Comparison of ENCODE assay signal across 8 mouse cellular contexts in the genomic region with DNA sequence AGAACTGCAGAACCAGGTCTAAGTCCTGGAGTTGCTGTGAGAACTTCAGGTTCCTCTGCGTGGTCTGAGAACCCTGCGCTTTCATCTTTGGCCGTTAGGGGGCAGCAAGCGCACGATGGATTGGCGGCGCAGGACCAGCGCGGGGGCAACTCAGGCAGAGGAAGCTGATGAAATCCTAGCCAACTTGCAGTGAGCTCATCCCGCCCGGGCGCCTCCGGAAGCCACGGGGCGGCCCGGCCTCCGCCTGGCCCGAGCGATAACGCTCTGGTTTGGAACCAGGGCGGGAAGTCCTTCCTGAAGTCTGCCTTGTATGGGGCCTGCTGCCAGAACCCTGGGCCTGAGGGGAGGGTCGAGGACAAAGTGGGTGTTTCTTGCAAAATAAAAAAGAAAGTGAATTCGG. TPM values are rescaled to one million over a fixed set of nuclear protein-coding genes. Genes with fewer than 3 reads are reported as not detected.
A peak's percentile ranks its signal among the peaks of the same experiment; 100 is the strongest.
DNase-seq lines count a peak whose midpoint lies in the region; ATAC-seq lines count a peak whose summit lies in the region.

No protein-coding gene starts in this region.

- H3K27me3 ChIP-seq in hindbrain, embryonic 10.5 days (ENCODE audit: insufficient read depth, poor library complexity, severe bottlenecking) = peaks cover 12% of the 10 kb centered on the region

- peak; percentile 58 for ATAC-seq in frontal cortex, adult (ENCODE audit: low TSS enrichment)

- DNase-seq in Muller cell, postnatal 12 days (ENCODE audit: inconsistent ontology term) = peak; percentile 97
- peak; percentile 95 for DNase-seq in cerebellum, adult 9-10 months
- peak; percentile 95 for DNase-seq in hindbrain, embryonic 10.5 days (ENCODE audit: low spot score)
- DNase-seq in layer of hippocampus, postnatal 14 days (ENCODE audit: low spot score in 2 of 2) = peak; percentile 93 to 94
- peak; percentile 97 for DNase-seq in lung, postnatal 10 days
- peak; percentile 97 for DNase-seq in ovary, postnatal 14 days (ENCODE audit: low spot score)
- DNase-seq in thymus, postnatal 14 days = peak; percentile 96

- H3K4me3 ChIP-seq in hindbrain, embryonic 10.5 days = peak overlapping the region; percentile 61

- no peaks in the 10 kb centered on the region for H3K36me3 ChIP-seq in hindbrain, embryonic 10.5 days

- H3K27ac ChIP-seq in hindbrain, embryonic 10.5 days = peak overlapping the region; percentile 90

- no peaks in the 10 kb centered on the region for H3K9me3 ChIP-seq in hindbrain, embryonic 10.5 days

- peaks cover 41% of the 10 kb centered on the region for H3K4me1 ChIP-seq in hindbrain, embryonic 10.5 days (replicated peaks)

- under 1% methylated on average over 23 of the region's 23 CpGs for WGBS in hindbrain, embryonic 10.5 days

RNA-seq across cellular contexts. Expression of gene Ccdc9, which starts 8.2 kb away (rescaled TPM):
- 32.2 and 37.4 TPM in 2 replicates for polyA plus RNA-seq in hindbrain, embryonic 10.5 days (2016; fragmentation: Nextera tagmentation; extraction: Ambion mirVana)
- 10 to 100 TPM; 84.3 to 84.5 TPM for total RNA-seq in layer of hippocampus, postnatal 14 days (2021)

RNA-seq across cellular contexts. Expression of gene Bbc3, which starts 13.4 kb away (rescaled TPM):
- polyA plus RNA-seq in hindbrain, embryonic 10.5 days (2016; fragmentation: Nextera tagmentation; extraction: Ambion mirVana) = 17.6 and 19.1 TPM in 2 replicates
- total RNA-seq in layer of hippocampus, postnatal 14 days (2021) = 10 to 100 TPM; 16.6 to 20.4 TPM

RNA-seq across cellular contexts. Expression of gene Inafm1, which starts 21.4 kb away (rescaled TPM):
- 7.7 and 13.0 TPM in 2 replicates for polyA plus RNA-seq in hindbrain, embryonic 10.5 days (2016; fragmentation: Nextera tagmentation; extraction: Ambion mirVana)
- total RNA-seq in layer of hippocampus, postnatal 14 days (2021) = 10 to 100 TPM; 28.1 to 31.2 TPM

RNA-seq across cellular contexts. Expression of gene C5ar1, which starts 35.5 kb away (rescaled TPM):
- polyA plus RNA-seq in hindbrain, embryonic 10.5 days (2016; fragmentation: Nextera tagmentation; extraction: Ambion mirVana) = 0.96 and 0.97 TPM in 2 replicates
- total RNA-seq in layer of hippocampus, postnatal 14 days (2021) = 1 to 10 TPM in 1 of 2 experiments, under 1 TPM in 1; 0.74 to 2.0 TPM

RNA-seq across cellular contexts. Expression of gene C5ar2, which starts 50.9 kb away (rescaled TPM):
- polyA plus RNA-seq in hindbrain, embryonic 10.5 days (2016; fragmentation: Nextera tagmentation; extraction: Ambion mirVana) = 0.05 TPM in 1 of 2 replicates, not detected in the other
- total RNA-seq in layer of hippocampus, postnatal 14 days (2021) = under 1 TPM; 0.48 to 0.55 TPM

Comparison
In these comparisons a context has a peak if more than half of its experiments do, and no peak if none do; other contexts are left out.
1. Peak in every context shown above with its lines: DNase-seq, ATAC-seq, H3K4me3 ChIP-seq and H3K27ac ChIP-seq.